ENCODE assay signal across 12 mouse cellular contexts in genomic region chr4:154602409-154602808, GRCm38 (mm10). TPM values are rescaled to one million over a fixed set of nuclear protein-coding genes. Genes with fewer than 3 reads are reported as not detected.
DNase-seq lines count a peak whose midpoint lies in the region; ATAC-seq and TF ChIP-seq lines count a peak whose summit lies in the region.
"Had no signal": no experiment of that assay in that cellular context is flagged by ENCODE, and none has a peak within 500 bp of the region (broad histone marks: within the 10 kb centered on the region; RNA-seq: fewer than 3 reads in every experiment).

No protein-coding gene starts in this region.

- H3K27ac ChIP-seq in hindbrain, postnatal 0 days = no peak overlapping the region
- no peak overlapping the region for H3K27ac ChIP-seq in hindbrain, embryonic 11.5 days (ENCODE audit: low read depth, low read length)
- peak overlapping the region; percentile 89 for H3K27ac ChIP-seq in forebrain, embryonic 13.5 days
- H3K27ac ChIP-seq: macrophage; neural tube, embryonic 15.5 days had no signal

- peaks cover 4% of the 10 kb centered on the region; the same call in 1 of the 2 replicates for H3K27me3 ChIP-seq in hindbrain, postnatal 0 days (ENCODE audit: insufficient read depth, low read length)
- no peaks in the 10 kb centered on the region; the same call in 1 of the 2 replicates for H3K27me3 ChIP-seq in hindbrain, embryonic 11.5 days (ENCODE audit: control insufficient read depth, insufficient read depth, low read length)
- H3K27me3 ChIP-seq in forebrain, embryonic 13.5 days = 0 out of 2 replicates have a peak, but pooled peaks cover 7% of the 10 kb centered on the region

- no peaks in the 10 kb centered on the region for H3K9me3 ChIP-seq in hindbrain, postnatal 0 days (ENCODE audit: low read length)
- no peaks in the 10 kb centered on the region for H3K9me3 ChIP-seq in hindbrain, embryonic 11.5 days (ENCODE audit: control insufficient read depth, low read length)
- no peaks in the 10 kb centered on the region for H3K9me3 ChIP-seq in forebrain, embryonic 13.5 days (replicated peaks)
- H3K9me3 ChIP-seq: neural tube, embryonic 15.5 days had no signal

- no peak for ATAC-seq in hindbrain, postnatal 0 days
- ATAC-seq in hindbrain, embryonic 11.5 days (ENCODE audit: low FRiP score) = no peak
- ATAC-seq in forebrain, embryonic 13.5 days = no peak
- ATAC-seq in inflammation-experienced regulatory T-cells, adult 6 months = no peak
- ATAC-seq: intestine, embryonic 16.5 days had no signal

- DNase-seq in adrenal gland, postnatal 25 days = peak; percentile 31
- DNase-seq in adrenal gland, postnatal 4 days (ENCODE audit: low spot score in 2 of 2) = no peak
- peak; percentile 61 for DNase-seq in hindbrain, postnatal 0 days (ENCODE audit: low spot score)
- DNase-seq in hindbrain, embryonic 11.5 days (ENCODE audit: low spot score) = no peak
- DNase-seq in lung, postnatal 14 days = peak; percentile 28
- DNase-seq in lung, adult 18-20 months = no peak
- DNase-seq: right cerebral cortex, adult 18-20 months had no signal

- H3K4me3 ChIP-seq in hindbrain, postnatal 0 days (ENCODE audit: low read length) = no peak overlapping the region
- no peak overlapping the region for H3K4me3 ChIP-seq in hindbrain, embryonic 11.5 days (ENCODE audit: low read depth, low read length)
- H3K4me3 ChIP-seq in forebrain, embryonic 13.5 days = no peak overlapping the region
- H3K4me3 ChIP-seq: neural tube, embryonic 15.5 days had no signal

- H3K4me2 ChIP-seq in hindbrain, postnatal 0 days (ENCODE audit: low read depth, low read length) = no peak overlapping the region
- no peak overlapping the region for H3K4me2 ChIP-seq in hindbrain, embryonic 11.5 days (replicated peaks; ENCODE audit: low read depth, low read length)
- no peak overlapping the region for H3K4me2 ChIP-seq in forebrain, embryonic 13.5 days
- H3K4me2 ChIP-seq: neural tube, embryonic 15.5 days had no signal

- WGBS in hindbrain, postnatal 0 days = 48% methylated on average over 10 of the region's 10 CpGs
- 87% methylated on average over 10 of the region's 10 CpGs for WGBS in hindbrain, embryonic 11.5 days
- 59% methylated on average over 10 of the region's 10 CpGs for WGBS in forebrain, embryonic 13.5 days

- H3K4me1 ChIP-seq in hindbrain, postnatal 0 days (ENCODE audit: insufficient read depth, low read length) = peaks cover 19% of the 10 kb centered on the region
- peaks cover 21% of the 10 kb centered on the region for H3K4me1 ChIP-seq in hindbrain, embryonic 11.5 days (replicated peaks; ENCODE audit: control insufficient read depth, insufficient read depth, low read length)
- peaks cover 73% of the 10 kb centered on the region for H3K4me1 ChIP-seq in forebrain, embryonic 13.5 days

- H3K9ac ChIP-seq in hindbrain, postnatal 0 days (replicated peaks; ENCODE audit: low read length) = no peak overlapping the region
- no peak overlapping the region for H3K9ac ChIP-seq in hindbrain, embryonic 11.5 days (ENCODE audit: low read depth, low read length)
- H3K9ac ChIP-seq in forebrain, embryonic 13.5 days = peak overlapping the region; percentile 23; the same call in 1 of the 2 replicates
- H3K9ac ChIP-seq: neural tube, embryonic 15.5 days had no signal

- no peak for TF ChIP-seq CTCF in hindbrain, postnatal 0 days (IDR thresholded peaks at IDR 0.05; ENCODE audit: low read depth)

- no peaks in the 10 kb centered on the region for H3K36me3 ChIP-seq in hindbrain, postnatal 0 days (ENCODE audit: insufficient read depth, low read length)
- H3K36me3 ChIP-seq in hindbrain, embryonic 11.5 days (ENCODE audit: control insufficient read depth, insufficient read depth, low read length) = no peaks in the 10 kb centered on the region
- H3K36me3 ChIP-seq in forebrain, embryonic 13.5 days (ENCODE audit: poor library complexity, severe bottlenecking) = no peaks in the 10 kb centered on the region
- H3K36me3 ChIP-seq: neural tube, embryonic 15.5 days had no signal

RNA-seq across cellular contexts. Expression of gene Prdm16, which starts 34.3 kb away (rescaled TPM):
- 3.9 and 6.5 TPM in 2 replicates for total RNA-seq in adrenal gland, postnatal 25 days (2021)
- 10 to 100 TPM; 10.3 to 17.3 TPM for total RNA-seq in adrenal gland, postnatal 4 days (2021)
- 5.3 and 5.8 TPM in 2 replicates for total RNA-seq in hindbrain, postnatal 0 days (2014; rRNA removed)
- polyA plus RNA-seq in hindbrain, postnatal 0 days (2015; fragmentation: Nextera tagmentation; extraction: Ambion mirVana) = 10.3 and 10.5 TPM in 2 replicates
- polyA plus RNA-seq in hindbrain, embryonic 11.5 days (2014; fragmentation: Nextera tagmentation; extraction: Ambion mirVana) = 17.6 and 21.8 TPM in 2 replicates
- 37.6 and 41.3 TPM in 2 replicates for polyA plus RNA-seq in forebrain, embryonic 13.5 days (2015; fragmentation: Nextera tagmentation; extraction: Ambion mirVana)
- 1 to 10 TPM in 1 of 3 experiments, under 1 TPM in 2; 0.58 to 5.2 (median 0.91) TPM for polyA plus RNA-seq in inflammation-experienced regulatory T-cells, adult 6 months (2017; shearing (Covaris generic))

Comparison
In these comparisons a context has a peak if more than half of its experiments do, and no peak if none do; other contexts are left out.
1. DNase-seq: peak in adrenal gland, postnatal 25 days (single experiment), hindbrain, postnatal 0 days (single experiment) and lung, postnatal 14 days (single experiment); none in adrenal gland, postnatal 4 days (0 of 2), hindbrain, embryonic 11.5 days (single experiment) and lung, adult 18-20 months (0 of 2).